Mouse (Mus musculus) granulocyte monocyte progenitor cell, adult 5-6 weeks (primary cell): Measurements from ENCODE around the gene March2. TPM values are rescaled to one million over a fixed set of nuclear protein-coding genes. Genes with fewer than 3 reads are reported as not detected.
"Not testable (repeated sequence)": the region's sequence is repeated elsewhere in the genome, so short reads cannot be mapped to it uniquely, and the experiment has no call there.

Source experiments
- ATAC-seq: replicated peaks from 2 replicates; pipeline ENCODE4 v1.8.0; 2016; ENCODE audit warnings: mild to moderate bottlenecking, moderate TSS enrichment, inconsistent platforms; ENCODE audit not compliant: poor library complexity, severe bottlenecking
- total RNA-seq, 2 experiments: library from RNA; stranded (forward) in 1 of 2; stranded (reverse) in 1 of 2; fragments of 200-712, 200-1000 nt in 1 of 2; fragments of >200 nt in 1 of 2; fragmentation: Nextera tagmentation in 1 of 2; gene quantifications; 2 replicates each; pipeline ENCODE4 v1.2.3; 2014 to 2017

The March2 gene
- total RNA-seq (2014; fragmentation: Nextera tagmentation) (29.5 and 41.2 TPM in 2 replicates), total RNA-seq (2017) (20.0 and 22.4 TPM in 2 replicates)

- peak; percentile 100 for ATAC-seq
Measured at GRCm38 (mm10) chr17:33718384-33718881, at the start of gene March2. TSS of gene March2 (minus strand) at chr17:33718670.

- ATAC-seq: no peak
Measured at GRCm38 (mm10) chr17:33766389-33766788, 47.9 kb upstream of the March2 start.

- peak; percentile 92 for ATAC-seq
Measured at GRCm38 (mm10) chr17:33760255-33761165, 42.0 kb upstream of the March2 start, which contains the start of gene Rab11b. TSS of gene Rab11b (minus strand) at chr17:33760530.

GRCm38 (mm10) chr17:33759767-33760254, 41.3 kb upstream of the March2 start:
- peak; percentile 54 for ATAC-seq

- ATAC-seq: no peak
Measured at GRCm38 (mm10) chr17:33757231-33757630, 38.8 kb upstream of the March2 start.

GRCm38 (mm10) chr17:33756108-33756790, 37.8 kb upstream of the March2 start:
- ATAC-seq: no peak

- no peak for ATAC-seq
Measured at GRCm38 (mm10) chr17:33755418-33756107, 37.1 kb upstream of the March2 start.

GRCm38 (mm10) chr17:33754656-33755055, 36.2 kb upstream of the March2 start:
- no peak for ATAC-seq

GRCm38 (mm10) chr17:33752297-33752696, 33.8 kb upstream of the March2 start:
- ATAC-seq: no peak

GRCm38 (mm10) chr17:33751181-33751580, 32.7 kb upstream of the March2 start:
- no peak for ATAC-seq

GRCm38 (mm10) chr17:33749451-33749850, 31.0 kb upstream of the March2 start:
- ATAC-seq: no peak

- ATAC-seq: peak; percentile 51
Measured at GRCm38 (mm10) chr17:33746011-33746410, 27.5 kb upstream of the March2 start.

- ATAC-seq: no peak
Measured at GRCm38 (mm10) chr17:33744686-33745384, 26.4 kb upstream of the March2 start.

- ATAC-seq: no peak
Measured at GRCm38 (mm10) chr17:33742420-33742819, 23.9 kb upstream of the March2 start.

- ATAC-seq: not testable (repeated sequence)
Measured at GRCm38 (mm10) chr17:33733526-33733925, 15.1 kb upstream of the March2 start.

- not testable (repeated sequence) for ATAC-seq
Measured at GRCm38 (mm10) chr17:33732556-33733083, 14.2 kb upstream of the March2 start.

GRCm38 (mm10) chr17:33729215-33729614, 10.7 kb upstream of the March2 start:
- ATAC-seq: no peak

GRCm38 (mm10) chr17:33728396-33728795, 9.9 kb upstream of the March2 start:
- no peak for ATAC-seq

- no peak for ATAC-seq
Measured at GRCm38 (mm10) chr17:33719736-33720378, 1.4 kb upstream of the March2 start.
